Mouse (Mus musculus) midbrain, embryonic 15.5 days (tissue): ENCODE measurements around the gene Gm13043. TPM values are rescaled to one million over a fixed set of nuclear protein-coding genes. Genes with fewer than 3 reads are reported as not detected.
"Not testable (repeated sequence)": the region's sequence is repeated elsewhere in the genome, so short reads cannot be mapped to it uniquely, and the experiment has no call there.

Experiments
- ATAC-seq: fragments of 200-750 bp; cut with Nextera tagmentation; replicated peaks from 2 replicates; pipeline ENCODE4 v1.8.0; 2017; ENCODE audit warnings: moderate TSS enrichment
- H3K27ac ChIP-seq: fragments of 300-500 bp; sonication (generic); 2 replicates; pipeline ENCODE4 v1.5.1; 2015; ENCODE audit warnings: mild to moderate bottlenecking, inconsistent platforms
- H3K27me3 ChIP-seq: fragments of 300-500 bp; sonication (generic); replicated peaks from 2 replicates; pipeline ENCODE4 v1.6.1; 2015; ENCODE audit warnings: inconsistent platforms
- H3K36me3 ChIP-seq: fragments of 300-500 bp; sonication (generic); replicated peaks from 2 replicates; pipeline ENCODE4 v1.6.1; 2015; ENCODE audit warnings: inconsistent platforms
- H3K4me1 ChIP-seq: fragments of 300-500 bp; sonication (generic); 2 replicates; pipeline ENCODE4 v1.6.1; 2015; ENCODE audit warnings: inconsistent platforms
- H3K4me2 ChIP-seq: fragments of 300-500 bp; sonication (generic); 2 replicates; pipeline ENCODE4 v1.6.1; 2015; ENCODE audit warnings: inconsistent platforms, mild to moderate bottlenecking, moderate library complexity
- H3K4me3 ChIP-seq: fragments of 300-500 bp; sonication (generic); 2 replicates; pipeline ENCODE4 v1.5.1; 2015; ENCODE audit warnings: mild to moderate bottlenecking, inconsistent platforms
- H3K9ac ChIP-seq: fragments of 300-500 bp; sonication (generic); 2 replicates; pipeline ENCODE4 v1.6.1; 2015; ENCODE audit warnings: mild to moderate bottlenecking, inconsistent platforms
- H3K9me3 ChIP-seq: fragments of 300-500 bp; sonication (generic); 2 replicates; pipeline ENCODE4 v1.6.1; 2016; ENCODE audit warnings: inconsistent platforms
- WGBS: fragments of 180-500 bp; shearing (Covaris S2); methylation state at CpG from one replicate; pipeline ENCODE4 v1.1.7; 2015; ENCODE audit warnings: mixed read lengths; 5-methylcytosine and 5-hydroxymethylcytosine counted together
- polyA plus RNA-seq: library from polyadenylated mRNA; unstranded; fragments of >200 nt; fragmentation: Nextera tagmentation; extraction: Ambion mirVana; gene quantifications from 2 replicates; pipeline ENCODE4 v1.2.1, GENCODE M21; 2015

Gm13043 gene
- polyA plus RNA-seq: not detected in 2 replicates

DNA sequence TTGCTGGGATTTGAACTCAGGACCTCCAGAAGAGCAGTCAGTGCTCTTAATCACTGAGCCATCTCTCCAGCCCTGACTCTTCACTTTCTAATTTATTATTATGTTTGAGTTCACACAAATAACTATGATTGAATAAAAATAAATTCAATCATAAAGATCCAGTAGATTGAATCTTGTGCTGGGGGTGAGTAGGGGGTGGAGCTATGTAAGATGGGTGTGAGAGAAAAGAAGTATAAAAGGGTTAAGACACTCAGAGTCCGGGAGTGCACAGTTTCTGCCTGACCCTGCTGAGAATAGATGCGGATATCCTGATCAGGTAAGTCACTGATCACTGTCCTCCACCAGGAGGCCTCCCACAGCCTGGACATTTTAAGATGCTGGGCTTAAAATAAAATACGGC lies at the start of gene Gm13043:
Gene Gm13043, plus strand, starts transcription at position 301 of the 400 bp plus-strand sequence.
- WGBS: 77% methylated on average over 3 of the region's 3 CpGs
- Histone ChIP-seq H3K9ac (no peak within 1 kb of the TSS), H3K27me3 (no peaks in the 10 kb centered on the region), H3K27ac (no peak within 1 kb of the TSS), H3K4me3 (no peak within 1 kb of the TSS), H3K4me1 (no peaks in the 10 kb centered on the region), H3K4me2 (no peak within 1 kb of the TSS), H3K9me3 (no peaks in the 10 kb centered on the region), H3K36me3 (no peaks in the 10 kb centered on the region)
- no peak for ATAC-seq

DNA sequence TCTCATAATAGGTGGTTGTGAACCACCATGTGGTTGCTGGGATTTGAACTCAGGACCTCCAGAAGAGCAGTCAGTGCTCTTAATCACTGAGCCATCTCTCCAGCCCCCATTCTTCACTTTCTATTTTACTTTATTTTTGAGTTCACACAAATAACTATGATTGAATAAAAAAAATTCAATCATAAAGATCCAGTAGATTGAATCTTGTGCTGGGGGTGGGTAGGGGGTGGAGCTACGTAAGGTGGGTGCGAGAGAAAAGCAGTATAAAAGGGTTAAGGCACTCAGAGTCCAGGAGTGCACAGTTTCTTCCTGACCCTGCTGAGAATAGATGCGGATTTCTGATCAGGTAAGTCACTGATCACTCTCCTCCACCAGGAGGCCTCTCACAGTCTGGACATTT lies 24.5 kb downstream of the Gm13043 start, which contains the start of gene Gm13040:
Gene Gm13040, plus strand, starts transcription at position 301 of the 400 bp plus-strand sequence.
- not testable (repeated sequence) for H3K4me2 ChIP-seq, H3K36me3 ChIP-seq, H3K4me3 ChIP-seq, H3K27me3 ChIP-seq, ATAC-seq, H3K4me1 ChIP-seq, H3K9ac ChIP-seq, H3K9me3 ChIP-seq, H3K27ac ChIP-seq
- no CpG with 5 or more reads among the region's 3 CpGs for WGBS

DNA sequence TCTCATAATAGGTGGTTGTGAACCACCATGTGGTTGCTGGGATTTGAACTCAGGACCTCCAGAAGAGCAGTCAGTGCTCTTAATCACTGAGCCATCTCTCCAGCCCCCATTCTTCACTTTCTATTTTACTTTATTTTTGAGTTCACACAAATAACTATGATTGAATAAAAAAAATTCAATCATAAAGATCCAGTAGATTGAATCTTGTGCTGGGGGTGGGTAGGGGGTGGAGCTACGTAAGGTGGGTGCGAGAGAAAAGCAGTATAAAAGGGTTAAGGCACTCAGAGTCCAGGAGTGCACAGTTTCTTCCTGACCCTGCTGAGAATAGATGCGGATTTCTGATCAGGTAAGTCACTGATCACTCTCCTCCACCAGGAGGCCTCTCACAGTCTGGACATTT lies 40.3 kb downstream of the Gm13043 start, which contains the start of the genes BC080695 and Gm13057:
Gene BC080695, plus strand, starts transcription at position 301 of the 400 bp plus-strand sequence.
Gene Gm13057, plus strand, starts transcription at position 310 of the 400 bp plus-strand sequence.
- ATAC-seq, H3K36me3 ChIP-seq: not testable (repeated sequence)
- no CpG with 5 or more reads among the region's 3 CpGs for WGBS

More for the DNA sequence above, 40.3 kb downstream of the Gm13043 start, which contains the start of the genes BC080695 and Gm13057:
- H3K4me3 ChIP-seq, H3K27ac ChIP-seq, H3K27me3 ChIP-seq, H3K9me3 ChIP-seq, H3K4me1 ChIP-seq, H3K4me2 ChIP-seq, H3K9ac ChIP-seq: not testable (repeated sequence)

Other genes starting within 250 kb of the Gm13043 start
- gene Pdpn, start 211.8 kb upstream of the Gm13043 start, polyA plus RNA-seq: 40.8 and 46.3 TPM in 2 replicates
- gene Lrrc38, start 161.6 kb upstream of the Gm13043 start, polyA plus RNA-seq: 0.27 and 0.31 TPM in 2 replicates
- gene Pramel1, start 116.9 kb upstream of the Gm13043 start, polyA plus RNA-seq: not detected in 2 replicates
- gene Pramef8, start 98.9 kb upstream of the Gm13043 start, polyA plus RNA-seq: 25.6 and 27.4 TPM in 2 replicates
- not detected in 2 replicates for gene Oog4, start 61.0 kb upstream of the Gm13043 start, polyA plus RNA-seq
- not detected in 2 replicates for gene Gm13040, start 24.6 kb downstream of the Gm13043 start, polyA plus RNA-seq
- gene BC080695, start 40.4 kb downstream of the Gm13043 start, polyA plus RNA-seq: not detected in 2 replicates
- not detected in 2 replicates for gene Gm13057, start 40.4 kb downstream of the Gm13043 start, polyA plus RNA-seq
- gene Gm13083, start 103.7 kb downstream of the Gm13043 start, polyA plus RNA-seq: not detected in 2 replicates
- not detected in 2 replicates for gene Gm13088, start 145.9 kb downstream of the Gm13043 start, polyA plus RNA-seq
- not detected in 2 replicates for gene Gm13089, start 191.4 kb downstream of the Gm13043 start, polyA plus RNA-seq
- gene Gm13078, start 208.1 kb downstream of the Gm13043 start, polyA plus RNA-seq: not detected in 2 replicates